Mouse (Mus musculus) T-cell, adult 2 months (primary cell): ENCODE measurements at regions not wholly inside any gene's neighbourhood (a gene's known extent, or its start where the extent isn't known, plus 50 kb on each side); places are given as distances from the start of the nearest gene placed in this dataset.

Experiments used
- DNase-seq: peaks from one replicate; pipeline ENCODE4 v3.0.0; 2022; ENCODE audit warnings: low spot score

GRCm38 (mm10) chr5:74121861-74122630 lies 53.8 kb upstream of the Usp46 start:
- DNase-seq, result no peak

- DNase-seq, result peak; percentile 60
Measured at GRCm38 (mm10) chr5:74126015-74126896, 58.0 kb upstream of the Usp46 start.

- DNase-seq, result no peak
Measured at GRCm38 (mm10) chr5:74127518-74127917, 59.3 kb upstream of the Usp46 start.

- DNase-seq, result no peak
Measured at GRCm38 (mm10) chr5:74129636-74130035, 61.4 kb upstream of the Usp46 start.

- DNase-seq, result peak; percentile 56
Measured at GRCm38 (mm10) chr5:74132671-74133070, 62.4 kb upstream of the Rasl11b start.

GRCm38 (mm10) chr5:74136377-74136776 lies 58.7 kb upstream of the Rasl11b start:
- no peak for DNase-seq

GRCm38 (mm10) chr5:74136868-74137439 lies 58.1 kb upstream of the Rasl11b start:
- no peak for DNase-seq

GRCm38 (mm10) chr5:74143994-74144393 lies 51.1 kb upstream of the Rasl11b start:
- no peak for DNase-seq

- no peak for DNase-seq
Measured at GRCm38 (mm10) chr5:74144765-74145164, 50.3 kb upstream of the Rasl11b start.
